Mouse (Mus musculus): ENCODE data around the gene Fbxw17. TPM values are rescaled to one million over a fixed set of nuclear protein-coding genes. Genes with fewer than 3 reads are reported as not detected.

The Fbxw17 gene
- polyA plus RNA-seq, 1 experiment from 2014 or later = 22.7 TPM

DNA sequence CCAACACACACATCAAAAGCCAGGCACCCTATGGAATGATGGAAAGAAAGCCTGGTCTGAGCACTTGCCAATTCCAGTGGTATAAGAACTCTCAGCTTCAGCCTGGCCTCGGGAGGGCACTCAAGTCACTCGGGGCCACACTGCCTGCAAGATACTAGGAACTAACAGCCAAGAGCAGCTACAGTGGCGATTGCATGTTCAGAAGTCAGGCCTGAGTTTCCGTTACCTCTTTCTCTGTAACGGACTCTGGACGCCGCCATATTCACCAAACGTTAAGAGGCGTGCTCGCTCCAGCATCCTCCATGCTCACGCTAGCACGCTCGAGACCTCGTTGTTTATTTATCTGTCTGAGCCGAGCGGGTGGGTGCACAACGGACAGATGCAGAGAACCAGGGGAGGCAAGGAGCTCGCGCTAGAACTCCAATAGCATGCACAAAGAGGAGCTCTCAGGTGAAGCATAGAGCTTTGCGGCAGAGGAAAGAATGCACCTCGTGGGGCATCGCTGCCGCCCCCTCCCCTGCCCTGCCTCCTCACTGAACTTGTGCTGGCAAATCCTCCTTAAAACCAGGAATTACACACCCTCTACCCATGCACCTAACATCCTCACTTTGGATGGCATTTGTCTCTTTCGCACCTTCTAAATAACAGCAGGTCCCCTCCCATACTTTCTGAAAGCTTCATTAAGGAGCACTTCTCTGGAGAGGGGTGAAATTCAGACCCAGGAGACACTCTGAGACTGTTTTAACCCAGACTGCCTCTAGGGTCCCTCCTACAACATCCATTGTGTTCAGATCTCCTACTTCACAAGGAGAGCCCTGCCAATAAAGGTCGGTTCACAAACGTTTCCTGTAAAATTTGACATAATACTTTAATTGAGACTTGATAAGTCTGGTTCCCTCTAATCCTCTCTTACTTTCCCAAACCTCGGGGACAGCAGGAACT, 47.2 kb downstream of the Fbxw17 start:
- H3K9ac ChIP-seq = no peak overlapping the region
- WGBS = 32% methylated on average over 27 of the region's 27 CpGs
- no peaks in the 10 kb centered on the region for H3K9me3 ChIP-seq
- no peak for ATAC-seq
- no peaks in the 10 kb centered on the region for H3K4me1 ChIP-seq (replicated peaks)
- peak overlapping the region; percentile 54 for H3K4me2 ChIP-seq (replicated peaks)
- H3K27me3 ChIP-seq (replicated peaks) = no peaks in the 10 kb centered on the region
- H3K27ac ChIP-seq = no peak overlapping the region
- H3K36me3 ChIP-seq = no peaks in the 10 kb centered on the region
- peak overlapping the region; percentile 20 for H3K4me3 ChIP-seq (replicated peaks)

DNA sequence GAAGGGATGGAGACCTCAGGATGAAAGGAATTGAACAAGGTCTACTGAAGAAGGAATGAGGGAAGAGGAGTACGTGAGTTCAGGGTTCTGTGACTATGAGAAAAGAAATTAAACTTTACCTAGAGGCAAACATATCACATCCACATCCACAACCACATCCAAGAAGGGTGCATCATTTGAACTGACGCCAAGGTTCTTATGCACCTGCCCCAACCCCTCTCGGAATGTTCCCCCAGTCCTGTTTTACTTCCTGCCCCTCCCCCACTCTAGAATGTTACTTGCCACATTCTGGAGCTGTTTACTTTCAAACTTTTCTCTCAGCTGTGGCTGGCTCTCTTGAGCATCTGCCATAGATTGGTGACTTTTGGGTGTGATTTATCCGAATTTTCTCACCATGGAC, 49.3 kb downstream of the Fbxw17 start, which contains the start of gene Nutm2:
Gene Nutm2, plus strand, starts transcription at position 301 of the 400 bp plus-strand sequence.
- Histone ChIP-seq H3K9me3 (no peaks in the 10 kb centered on the region), H3K4me1 (replicated peaks) (no peaks in the 10 kb centered on the region), H3K36me3 (no peaks in the 10 kb centered on the region), H3K27ac (no peak within 1 kb of the TSS), H3K4me2 (replicated peaks) (no peak within 1 kb of the TSS), H3K9ac (no peak within 1 kb of the TSS), H3K27me3 (replicated peaks) (no peaks in the 10 kb centered on the region), H3K4me3 (replicated peaks) (no peak within 1 kb of the TSS)
- WGBS = 81% methylated on average over 4 of the region's 4 CpGs
- no peak for ATAC-seq

Other genes starting within 250 kb of the Fbxw17 start
- gene Gm906, start 167.6 kb upstream of the Fbxw17 start, polyA plus RNA-seq (2015; fragmentation: Nextera tagmentation; extraction: Ambion mirVana) = not detected in 2 replicates
- not detected in 2 replicates for gene Gm47429, start 26.0 kb downstream of the Fbxw17 start, polyA plus RNA-seq (2015; fragmentation: Nextera tagmentation; extraction: Ambion mirVana)
- not detected in 2 replicates for gene Nutm2, start 49.4 kb downstream of the Fbxw17 start, polyA plus RNA-seq (2015; fragmentation: Nextera tagmentation; extraction: Ambion mirVana)
- gene Gm904, start 225.4 kb downstream of the Fbxw17 start, polyA plus RNA-seq (2015; fragmentation: Nextera tagmentation; extraction: Ambion mirVana) = not detected in 2 replicates

Measured in intestine, embryonic 15.5 days (tissue).